Mouse (Mus musculus) heart, adult 11 months (tissue): ENCODE results near the gene Wdr89.
"Not testable (repeated sequence)": the region's sequence is repeated elsewhere in the genome, so short reads cannot be mapped to it uniquely, and the experiment has no call there.

Experiments
- DNase-seq: peaks from one replicate; pipeline ENCODE4 v3.0.0; 2022

Wdr89 gene

GRCm38 (mm10) chr12:75669258-75670106 is at the start of gene Wdr89:
Gene Wdr89 (minus strand): TSS chr12:75669537.
- DNase-seq: peak; percentile 100

GRCm38 (mm10) chr12:75713596-75713995 is 44.3 kb upstream of the Wdr89 start:
- DNase-seq: peak; percentile 77

- DNase-seq: peak; percentile 64
These were observed 43.6 kb upstream of the Wdr89 start for GRCm38 (mm10) chr12:75712905-75713304.

- peak; percentile 79 for DNase-seq
These were observed 41.4 kb upstream of the Wdr89 start for GRCm38 (mm10) chr12:75710596-75711376.

- DNase-seq: peak; percentile 76
These were observed 40.2 kb upstream of the Wdr89 start for GRCm38 (mm10) chr12:75709506-75709905.

GRCm38 (mm10) chr12:75706670-75707069 is 37.3 kb upstream of the Wdr89 start:
- DNase-seq: peak; percentile 48

- DNase-seq: peak; percentile 87
These were observed 33.4 kb upstream of the Wdr89 start for GRCm38 (mm10) chr12:75702739-75703122.

- peak; percentile 94 for DNase-seq
These were observed 32.9 kb upstream of the Wdr89 start for GRCm38 (mm10) chr12:75702084-75702738.

GRCm38 (mm10) chr12:75701173-75702083 is 32.1 kb upstream of the Wdr89 start:
- peak; percentile 92 for DNase-seq

GRCm38 (mm10) chr12:75698692-75699091 is 29.4 kb upstream of the Wdr89 start:
- peak; percentile 73 for DNase-seq

GRCm38 (mm10) chr12:75695845-75696244 is 26.5 kb upstream of the Wdr89 start:
- DNase-seq: not testable (repeated sequence)

- peak; percentile 93 for DNase-seq
These were observed 19.7 kb upstream of the Wdr89 start for GRCm38 (mm10) chr12:75689003-75689402.

- no peak for DNase-seq
These were observed 18.0 kb upstream of the Wdr89 start for GRCm38 (mm10) chr12:75687314-75687713.

- peak; percentile 97 for DNase-seq
These were observed 14.7 kb upstream of the Wdr89 start for GRCm38 (mm10) chr12:75684026-75684425.

GRCm38 (mm10) chr12:75683598-75683997 is 14.3 kb upstream of the Wdr89 start:
- no peak for DNase-seq

GRCm38 (mm10) chr12:75682842-75683241 is 13.5 kb upstream of the Wdr89 start:
- no peak for DNase-seq

GRCm38 (mm10) chr12:75681101-75681500 is 11.8 kb upstream of the Wdr89 start:
- DNase-seq: no peak

GRCm38 (mm10) chr12:75678393-75678792 is 9.1 kb upstream of the Wdr89 start:
- no peak for DNase-seq

GRCm38 (mm10) chr12:75672630-75673029 is 3.3 kb upstream of the Wdr89 start:
- no peak for DNase-seq

- DNase-seq: no peak
These were observed 2.5 kb upstream of the Wdr89 start for GRCm38 (mm10) chr12:75671759-75672315.

GRCm38 (mm10) chr12:75670611-75671010 is 1.3 kb upstream of the Wdr89 start:
- DNase-seq: no peak

GRCm38 (mm10) chr12:75668916-75669257 is 450 bp downstream of the Wdr89 start:
- DNase-seq: no peak
